Mouse (Mus musculus) left cerebral cortex, adult 2 months (tissue): ENCODE results near the gene Med20. TPM values are rescaled to one million over a fixed set of nuclear protein-coding genes. Genes with fewer than 3 reads are reported as not detected.
"Not testable (repeated sequence)": the region's sequence is repeated elsewhere in the genome, so short reads cannot be mapped to it uniquely, and the experiment has no call there.

Experiments
- DNase-seq, 2 experiments: peaks; one replicate each; pipeline ENCODE4 v3.0.0; 2021 to 2022; ENCODE audit warnings: low spot score in 2 of 2, mixed read lengths in 1 of 2; ENCODE audit errors: extremely low spot score in 1 of 2
- H3K27ac ChIP-seq: fragments of 200-600 bp; 2 replicates; pipeline ENCODE4 v1.8.1; 2022
- H3K4me3 ChIP-seq: fragments of 200-600 bp; 2 replicates; pipeline ENCODE4 v1.8.1; 2022
- CTCF ChIP-seq: fragments of 200-600 bp; IDR thresholded peaks from 2 replicates; pipeline ENCODE4 v1.8.1; 2022; ENCODE audit warnings: antibody characterized with exemption, mild to moderate bottlenecking, moderate library complexity
- intact Hi-C: fragments of 180-260 bp; cut with DNase I; formaldehyde crosslinking; loops from one replicate; pipeline ENCODE4 v1.15.1; 2025
- total RNA-seq, 2 experiments: library from RNA; stranded (reverse); gene quantifications; 2 replicates each; pipeline ENCODE4 v1.2.3; 2021

The Med20 gene
- total RNA-seq, 2 experiments from 2014 or later, result 29.3 to 33.3 TPM

DNA sequence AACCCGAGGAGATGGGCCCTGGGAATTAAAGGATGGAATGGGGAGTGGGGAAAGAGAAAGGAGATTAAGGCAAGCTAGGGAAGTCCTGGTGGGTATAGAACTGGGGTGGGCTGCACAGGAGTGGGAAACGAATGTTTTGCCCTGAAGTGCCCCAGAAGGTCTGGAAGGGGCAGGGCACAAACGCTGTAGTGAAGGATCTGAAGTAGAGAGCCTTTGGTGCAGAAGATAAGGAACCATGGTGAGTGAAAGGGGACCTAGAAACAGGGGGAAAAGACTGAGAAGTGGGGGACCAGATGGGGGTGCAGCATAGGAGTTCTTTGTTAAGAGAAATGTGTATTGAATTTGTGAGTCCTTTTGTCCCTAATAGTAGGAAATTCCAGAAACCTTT lies 19.3 kb downstream of the Med20 start, which contains the start of gene Usp49:
Gene Usp49 (plus strand): TSS at position 13 of the 388 bp plus-strand sequence.
- intact Hi-C loops, result no loop called here
- TF ChIP-seq CTCF, result no peak
- Histone ChIP-seq H3K4me3 (peak within 1 kb of the TSS; percentile 72), H3K27ac (peak within 1 kb of the TSS; percentile 90)
- no peak for DNase-seq

DNA sequence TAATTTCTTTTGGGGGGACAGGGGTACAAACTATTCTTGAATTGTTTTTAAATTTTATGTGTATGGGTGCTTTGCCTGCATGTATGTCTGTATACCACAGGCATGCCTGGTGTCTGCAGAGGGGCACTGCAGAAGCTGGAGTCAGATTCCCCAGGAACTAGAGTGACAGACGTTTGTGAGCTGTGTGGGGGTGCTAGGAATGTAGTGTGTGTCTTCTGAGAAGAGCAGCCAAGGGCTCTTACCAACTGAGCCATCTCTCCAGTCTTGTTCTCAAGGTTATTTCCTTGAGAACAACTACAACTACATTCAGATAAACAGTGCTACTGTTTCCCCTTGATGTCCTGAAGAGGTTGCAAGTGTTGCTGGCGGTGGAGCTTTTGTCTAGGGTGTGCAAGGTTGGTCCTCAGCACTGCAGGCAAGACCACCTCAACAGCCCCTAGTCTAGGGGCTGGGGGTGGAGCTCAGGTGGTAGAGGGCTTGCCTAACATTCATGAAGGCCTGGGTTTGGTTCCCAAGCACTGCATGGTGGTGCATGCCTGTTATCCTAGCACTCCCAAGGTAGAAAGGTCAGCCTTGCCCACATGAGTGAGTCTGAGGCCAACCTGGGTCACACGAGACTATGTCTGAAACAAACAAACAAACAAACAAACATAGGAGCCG lies 20.9 kb downstream of the Med20 start:
- intact Hi-C loops, result no loop called here
- no peak for DNase-seq
- no peak overlapping the region for H3K4me3 ChIP-seq
- H3K27ac ChIP-seq, result no peak overlapping the region
- no peak for TF ChIP-seq CTCF

DNA sequence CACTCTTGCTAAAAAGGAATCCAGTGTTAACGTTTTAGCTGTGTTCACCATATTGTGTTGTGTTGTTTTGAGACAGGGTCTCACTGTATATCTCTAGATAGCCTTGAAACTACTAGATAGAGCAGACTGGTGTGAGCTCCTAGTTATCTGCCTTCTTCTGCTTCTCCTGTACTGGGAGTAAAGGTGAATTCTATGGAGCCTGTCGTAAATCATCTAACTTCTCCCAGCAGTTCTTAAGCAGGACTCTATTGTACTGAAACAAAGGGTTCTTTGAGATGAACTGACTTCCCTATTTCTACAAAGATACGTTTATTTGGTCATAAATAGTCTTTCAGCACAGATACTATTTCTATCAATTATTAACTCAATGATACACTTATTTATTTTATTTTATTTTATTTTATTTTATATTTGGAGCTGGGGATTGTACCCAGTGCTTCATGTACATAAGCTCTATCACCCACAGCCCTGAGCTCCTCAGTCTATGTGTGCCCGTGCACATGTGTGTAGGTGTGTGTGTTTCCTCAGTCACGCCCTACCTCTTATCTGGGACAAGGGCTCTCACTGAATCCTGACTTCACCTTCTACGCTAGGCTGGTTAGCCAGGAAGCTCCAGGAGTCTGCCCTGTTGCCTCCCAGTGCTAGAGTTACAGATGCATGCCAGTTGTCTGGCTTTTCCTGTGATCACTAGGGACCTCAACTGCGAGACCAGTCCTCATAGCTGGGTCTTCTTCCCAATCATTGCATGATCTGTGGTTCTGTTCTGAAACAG lies 22.8 kb downstream of the Med20 start:
- Histone ChIP-seq H3K4me3 (no peak overlapping the region), H3K27ac (no peak overlapping the region)
- no peak for TF ChIP-seq CTCF
- intact Hi-C loops, result no loop called here
- DNase-seq, result no peak

DNA sequence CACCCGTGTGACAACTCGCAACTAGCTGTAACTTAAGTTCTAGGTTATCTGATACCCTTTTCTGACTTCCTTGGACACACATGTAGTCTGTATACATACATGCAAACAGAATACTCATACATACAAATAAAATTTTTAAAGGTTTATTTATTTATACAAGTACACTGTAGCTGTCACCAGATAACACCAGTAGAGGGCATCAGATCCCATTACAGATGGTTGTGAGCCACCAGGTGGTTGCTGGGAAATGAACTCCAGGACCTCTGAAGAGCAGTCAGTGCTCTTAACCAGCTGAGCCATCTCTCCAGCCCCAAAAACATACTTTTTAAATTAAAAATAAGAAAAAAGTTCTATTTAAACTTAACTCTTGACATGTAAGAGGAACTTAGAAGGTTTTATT lies 31.6 kb downstream of the Med20 start:
- Histone ChIP-seq H3K4me3 (no peak overlapping the region), H3K27ac (no peak overlapping the region)
- intact Hi-C loops, result no loop called here

DNA sequence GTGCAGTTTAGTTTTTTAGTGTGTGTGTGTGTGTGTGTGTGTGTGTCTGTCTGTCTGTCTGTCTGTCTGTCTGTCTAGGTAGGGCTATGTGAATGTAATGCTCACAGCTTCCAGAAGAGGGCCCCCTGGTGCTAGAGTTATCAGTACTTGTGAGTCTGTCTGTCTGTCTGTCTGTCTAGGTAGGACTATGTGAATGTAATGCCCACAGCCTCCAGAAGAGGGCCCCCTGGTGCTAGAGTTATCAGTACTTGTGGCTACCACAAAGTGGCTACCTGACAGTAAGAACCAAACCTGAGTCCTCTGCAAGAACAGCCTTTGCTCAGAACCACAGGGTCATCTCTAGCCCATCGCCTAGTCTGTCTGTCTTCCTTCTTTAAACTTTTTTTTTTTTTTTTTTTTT lies 35.3 kb downstream of the Med20 start:
- DNase-seq, result peak; percentile 24 to 27
- intact Hi-C loops, result loop anchor here (2.0 kb wide), 1 partner anchor 28 kb away; no protein-coding TSS in a partner anchor
- Histone ChIP-seq H3K27ac (no peak overlapping the region), H3K4me3 (no peak overlapping the region)
- TF ChIP-seq CTCF, result peak; percentile 52

More for the DNA sequence above, 31.6 kb downstream of the Med20 start:
- DNase-seq, result no peak
- peak; percentile 44 for TF ChIP-seq CTCF

DNA sequence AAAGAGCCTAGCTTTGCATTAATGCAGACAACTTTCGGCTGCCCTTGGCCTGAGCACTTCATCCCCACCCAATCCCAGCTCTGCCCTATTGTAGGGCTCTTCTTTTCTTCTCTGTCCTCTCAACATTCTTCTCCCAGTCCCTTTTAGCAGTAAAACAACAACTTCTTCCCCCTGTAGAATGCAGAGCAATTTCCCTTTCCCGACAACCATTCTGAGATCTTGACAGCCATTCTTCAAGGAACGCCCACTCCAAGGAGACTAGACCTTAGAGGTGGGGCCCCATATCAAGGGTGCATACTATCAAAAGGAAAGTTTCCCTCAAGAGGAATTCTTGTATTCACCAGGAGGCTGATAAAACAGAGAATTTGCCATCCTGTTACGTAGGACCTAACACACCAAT lies 37.6 kb downstream of the Med20 start:
- no peak overlapping the region for H3K4me3 ChIP-seq
- intact Hi-C loops, result no loop called here
- no peak for TF ChIP-seq CTCF
- H3K27ac ChIP-seq, result no peak overlapping the region
- no peak for DNase-seq

DNA sequence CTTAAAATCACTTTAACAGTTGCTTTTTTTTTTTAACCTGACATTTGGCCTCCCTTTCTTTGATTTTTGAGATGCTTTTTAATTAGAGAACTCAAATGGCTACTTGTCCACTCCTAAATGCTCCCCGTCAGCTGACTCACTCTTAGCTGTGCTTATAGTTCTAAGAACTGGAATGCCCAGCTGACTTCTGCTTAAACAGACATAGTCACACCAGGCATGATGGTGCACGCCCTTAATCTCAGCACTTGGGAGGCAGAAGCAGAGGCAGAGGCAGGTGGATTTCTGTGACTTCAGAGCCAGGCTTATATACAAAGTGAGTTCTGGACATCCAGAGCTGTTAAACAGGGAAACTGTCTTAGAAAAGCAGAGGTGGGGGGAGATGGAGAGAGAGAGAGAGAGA lies 40.6 kb downstream of the Med20 start:
- DNase-seq, result no peak
- no peak for TF ChIP-seq CTCF
- no peak overlapping the region for H3K27ac ChIP-seq
- intact Hi-C loops, result no loop called here
- H3K4me3 ChIP-seq, result no peak overlapping the region

DNA sequence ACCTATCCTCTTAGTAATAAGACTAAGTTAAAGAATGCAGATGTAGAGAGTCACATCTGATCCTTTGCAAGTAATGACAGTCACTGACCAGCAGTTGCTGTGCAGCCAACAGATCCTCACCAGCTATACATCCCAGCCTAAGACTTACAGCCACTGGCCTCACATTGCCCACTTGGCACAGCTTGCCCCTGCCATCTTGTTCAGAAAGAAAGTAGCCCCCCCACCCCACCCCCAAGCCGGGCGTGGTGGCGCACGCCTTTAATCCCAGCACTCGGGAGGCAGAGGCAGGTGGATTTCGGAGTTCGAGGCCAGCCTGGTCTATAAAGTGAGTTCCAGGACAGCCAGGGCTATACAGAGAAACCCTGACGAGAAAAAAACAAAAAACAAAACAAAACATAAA lies 43.0 kb downstream of the Med20 start:
- H3K4me3 ChIP-seq, H3K27ac ChIP-seq, intact Hi-C loops, DNase-seq: not testable (repeated sequence)

DNA sequence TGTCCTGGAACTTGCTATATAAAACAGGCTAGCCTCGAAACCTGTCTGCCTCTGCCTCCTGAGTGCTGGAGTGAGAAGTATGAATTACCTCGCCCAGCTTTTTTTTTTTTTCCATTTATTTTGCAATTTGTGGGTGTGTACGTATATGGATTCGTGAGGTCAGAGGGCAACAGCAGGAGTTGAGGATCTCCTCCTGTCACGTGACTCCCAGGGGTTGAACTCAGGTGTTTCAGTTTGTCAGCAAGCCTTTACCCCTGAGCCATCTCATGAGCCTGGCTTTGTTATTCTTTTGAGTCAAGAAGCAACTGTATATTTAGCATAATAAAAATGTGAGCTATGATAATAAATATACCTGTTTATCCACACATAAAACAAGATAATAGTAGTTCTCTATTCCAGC lies 44.3 kb downstream of the Med20 start:
- TF ChIP-seq CTCF, result no peak
- H3K4me3 ChIP-seq, result no peak overlapping the region
- no peak overlapping the region for H3K27ac ChIP-seq
- DNase-seq, result no peak
- intact Hi-C loops, result no loop called here

DNA sequence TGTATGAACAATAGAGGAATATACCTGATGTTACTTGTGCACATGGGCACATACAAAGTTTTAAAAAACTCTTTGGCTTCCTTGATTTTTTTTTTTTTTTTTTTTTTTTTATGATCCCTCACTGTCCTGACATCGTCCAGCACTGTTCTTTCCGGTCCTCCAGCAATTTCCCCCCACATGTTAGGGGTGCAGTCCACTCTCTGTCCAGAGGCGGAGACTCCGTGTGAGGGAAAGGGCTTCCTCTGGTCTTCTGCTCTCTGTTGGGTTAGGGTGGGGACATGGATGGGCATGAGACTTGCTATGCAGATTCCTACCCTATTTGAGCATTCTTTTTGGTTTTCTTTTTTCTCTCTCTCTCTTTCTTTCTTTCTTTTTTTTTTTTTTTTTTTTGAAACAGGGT lies 46.5 kb downstream of the Med20 start:
- no peak overlapping the region for H3K27ac ChIP-seq
- no peak for DNase-seq
- no peak overlapping the region for H3K4me3 ChIP-seq
- intact Hi-C loops, result no loop called here
- TF ChIP-seq CTCF, result no peak; the same call in 1 of the 2 replicates

DNA sequence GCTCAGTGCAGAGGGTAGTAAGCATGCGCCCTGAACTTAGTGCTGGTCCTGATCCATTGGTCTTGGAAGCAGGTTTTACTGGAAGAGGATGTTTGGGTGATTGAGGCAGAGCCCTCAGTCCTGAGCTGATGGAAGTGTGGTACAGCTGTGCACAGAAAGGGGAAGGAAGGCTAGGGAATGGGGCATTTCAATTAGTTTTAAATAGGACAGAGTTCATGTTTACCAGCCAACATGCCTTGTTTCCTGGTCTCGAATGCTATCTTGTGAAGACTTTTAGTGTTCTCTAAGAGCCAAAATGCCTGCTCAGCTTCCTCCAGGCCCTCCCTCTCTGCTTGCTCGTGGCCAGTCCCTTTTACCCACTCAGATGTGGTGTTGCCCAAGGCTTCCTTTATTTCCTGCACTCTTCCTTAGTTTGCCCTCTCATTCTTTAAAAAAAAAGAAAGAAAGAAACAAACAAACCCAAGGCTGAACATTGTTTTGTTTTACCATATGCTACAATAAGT lies 47.4 kb downstream of the Med20 start:
- no peak for TF ChIP-seq CTCF
- Histone ChIP-seq H3K4me3 (no peak overlapping the region), H3K27ac (no peak overlapping the region)
- intact Hi-C loops, result no loop called here
- DNase-seq, result no peak

DNA sequence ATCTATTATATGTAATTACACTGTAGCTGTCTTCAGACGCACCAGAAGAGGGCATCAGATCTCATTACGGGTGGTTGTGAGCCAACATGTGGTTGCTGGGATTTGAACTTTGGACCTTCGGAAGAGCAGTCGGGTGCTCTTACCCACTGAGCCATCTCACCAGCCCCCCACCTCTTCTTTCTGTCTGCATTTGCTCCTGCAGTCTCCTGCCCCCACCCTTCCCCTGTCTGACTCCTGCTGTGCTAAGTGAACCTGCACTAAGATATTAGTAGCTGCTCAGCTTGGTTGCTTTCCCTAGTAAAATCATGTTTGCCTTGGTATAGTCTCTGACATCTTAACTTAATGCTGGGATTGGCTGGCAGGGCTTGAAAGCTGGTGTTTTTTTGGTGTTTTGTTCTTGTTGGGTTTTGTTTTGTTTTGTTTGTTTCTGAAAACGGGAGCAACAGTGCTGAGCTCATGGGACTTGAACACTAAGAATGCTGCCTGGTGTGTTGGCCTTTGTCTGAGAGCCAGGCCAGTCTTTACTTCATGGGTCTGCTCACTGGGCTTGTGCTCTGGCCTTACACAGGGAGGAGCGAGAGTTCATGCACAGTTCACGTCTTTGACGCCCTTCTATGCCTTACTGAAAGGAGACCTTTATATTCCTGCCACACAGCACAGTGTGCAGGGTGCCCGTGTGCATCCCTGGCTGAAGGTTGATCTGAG lies 51.8 kb downstream of the Med20 start:
- no peak for DNase-seq
- H3K4me3 ChIP-seq, result no peak overlapping the region

More for the DNA sequence above, 51.8 kb downstream of the Med20 start:
- TF ChIP-seq CTCF, result no peak
- intact Hi-C loops, result no loop called here
- H3K27ac ChIP-seq, result no peak overlapping the region
